Mouse (Mus musculus) embryonic facial prominence, embryonic 14.5 days (tissue): ENCODE data around the gene Serpinb6a. TPM values are rescaled to one million over a fixed set of nuclear protein-coding genes. Genes with fewer than 3 reads are reported as not detected.

Experiments
- ATAC-seq: fragments of 200-750 bp; cut with Nextera tagmentation; 2 replicates; pipeline ENCODE4 v1.8.0; 2017; ENCODE audit warnings: low read depth, moderate number of reproducible peaks, moderate TSS enrichment
- DNase-seq: peaks from one replicate; pipeline ENCODE4 v3.0.0-alpha.2; 2015; ENCODE audit warnings: low spot score
- H3K27ac ChIP-seq: fragments of 300-500 bp; sonication (generic); replicated peaks from 2 replicates; pipeline ENCODE4 v1.5.1; 2014; ENCODE audit warnings: low read depth, mild to moderate bottlenecking, low read length, moderate library complexity
- H3K27me3 ChIP-seq: fragments of 300-500 bp; sonication (generic); replicated peaks from 2 replicates; pipeline ENCODE4 v1.6.1; 2014; ENCODE audit warnings: low read length; ENCODE audit not compliant: control insufficient read depth, insufficient read depth
- H3K36me3 ChIP-seq: fragments of 300-500 bp; sonication (generic); 2 replicates; pipeline ENCODE4 v1.6.1; 2014; ENCODE audit warnings: low read length, mixed read lengths; ENCODE audit not compliant: control insufficient read depth, insufficient read depth
- H3K4me1 ChIP-seq: fragments of 300-500 bp; sonication (generic); 2 replicates; pipeline ENCODE4 v1.6.1; 2014; ENCODE audit warnings: antibody characterized with exemption, low read length; ENCODE audit not compliant: control insufficient read depth, insufficient read depth
- H3K4me2 ChIP-seq: fragments of 300-500 bp; sonication (generic); 2 replicates; pipeline ENCODE4 v1.6.1; 2014; ENCODE audit warnings: low read depth, mild to moderate bottlenecking, low read length, moderate library complexity, mixed read lengths
- H3K4me3 ChIP-seq: fragments of 300-500 bp; sonication (generic); 2 replicates; pipeline ENCODE4 v1.5.1; 2014; ENCODE audit warnings: low read depth, mild to moderate bottlenecking, low read length
- H3K9ac ChIP-seq: fragments of 300-500 bp; sonication (generic); 2 replicates; pipeline ENCODE4 v1.6.1; 2014; ENCODE audit warnings: low read depth, mild to moderate bottlenecking, low read length, moderate library complexity, mixed read lengths
- H3K9me3 ChIP-seq: fragments of 300-500 bp; sonication (generic); 2 replicates; pipeline ENCODE4 v1.6.1; 2016; ENCODE audit warnings: low read length; ENCODE audit not compliant: control insufficient read depth
- WGBS: fragments of 180-500 bp; shearing (Covaris S2); extraction: QIAGEN DNeasy Blood & Tissue Kit; methylation state at CpG from one replicate; pipeline ENCODE4 v1.1.7; 2014; 5-methylcytosine and 5-hydroxymethylcytosine counted together
- polyA plus RNA-seq: library from polyadenylated mRNA; unstranded; fragments of >200 nt; fragmentation: Nextera tagmentation; extraction: Ambion mirVana; gene quantifications from 2 replicates; pipeline ENCODE4 v1.2.1, GENCODE M21; 2014

Serpinb6a gene
- polyA plus RNA-seq, 1 experiment from 2014 or later: 86.4 TPM

DNA sequence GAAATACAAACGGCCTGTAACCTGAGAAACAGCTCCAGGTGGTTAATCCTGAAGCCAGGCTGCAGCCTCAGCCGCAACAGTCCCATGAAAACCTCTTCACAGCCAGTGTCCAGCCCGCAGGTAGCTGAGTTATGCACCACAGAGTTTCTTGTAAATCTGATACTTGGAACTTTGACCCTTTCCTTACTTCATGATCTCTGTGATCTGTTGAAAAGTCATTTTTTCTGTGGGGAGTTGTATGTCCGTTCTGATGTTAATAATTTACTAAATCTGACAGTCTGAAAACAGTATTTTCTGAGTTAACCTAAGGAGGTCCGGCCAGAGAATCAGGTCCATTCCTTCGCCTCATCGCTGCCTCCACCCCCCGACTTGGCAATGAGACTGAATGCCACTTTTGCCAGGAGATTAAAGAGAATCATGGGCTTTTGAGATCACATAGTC is 36.3 kb upstream of the Serpinb6a start:
- Histone ChIP-seq H3K4me1 (peaks cover 11% of the 10 kb centered on the region; the same call in 1 of the 2 replicates), H3K4me3 (peak overlapping the region; percentile 77; the same call in 1 of the 2 replicates), H3K9ac (peak overlapping the region; percentile 94; the same call in 1 of the 2 replicates), H3K27ac (no peak overlapping the region), H3K36me3 (peaks cover 6% of the 10 kb centered on the region), H3K9me3 (no peaks in the 10 kb centered on the region), H3K27me3 (no peaks in the 10 kb centered on the region), H3K4me2 (peak overlapping the region; percentile 80)
- ATAC-seq (peak; percentile 19; the same call in 1 of the 2 replicates), DNase-seq (peak; percentile 54)
- WGBS: 32% methylated on average over 8 of the region's 8 CpGs

DNA sequence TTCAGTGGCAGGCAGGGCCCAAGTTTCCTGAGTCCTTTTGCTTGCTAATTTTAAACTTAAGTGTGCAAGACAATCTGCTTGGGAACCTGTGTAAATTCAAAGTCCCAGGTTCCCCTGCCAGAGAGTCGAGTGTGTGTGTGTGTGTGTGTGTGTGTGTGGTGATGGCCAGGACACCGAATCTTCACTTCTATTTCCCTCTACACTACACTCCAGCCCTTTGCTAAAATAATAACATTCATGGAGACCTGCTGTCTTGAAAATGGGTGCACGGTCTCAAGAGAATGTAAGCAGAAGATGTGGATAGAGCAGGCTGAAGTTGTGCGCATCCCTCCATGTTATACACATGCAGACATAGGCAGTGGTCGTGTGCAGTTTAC is 35.5 kb upstream of the Serpinb6a start:
- peak overlapping the region; percentile 80 for H3K4me2 ChIP-seq
- no peaks in the 10 kb centered on the region for H3K27me3 ChIP-seq
- H3K36me3 ChIP-seq: peaks cover 15% of the 10 kb centered on the region
- peak overlapping the region; percentile 82 for H3K27ac ChIP-seq
- DNase-seq (no peak), ATAC-seq (no peak)
- peaks cover 11% of the 10 kb centered on the region; the same call in 1 of the 2 replicates for H3K4me1 ChIP-seq
- peak overlapping the region; percentile 77 for H3K4me3 ChIP-seq
- H3K9ac ChIP-seq: peak overlapping the region; percentile 94
- 29% methylated on average over 5 of the region's 5 CpGs for WGBS
- H3K9me3 ChIP-seq: no peaks in the 10 kb centered on the region

DNA sequence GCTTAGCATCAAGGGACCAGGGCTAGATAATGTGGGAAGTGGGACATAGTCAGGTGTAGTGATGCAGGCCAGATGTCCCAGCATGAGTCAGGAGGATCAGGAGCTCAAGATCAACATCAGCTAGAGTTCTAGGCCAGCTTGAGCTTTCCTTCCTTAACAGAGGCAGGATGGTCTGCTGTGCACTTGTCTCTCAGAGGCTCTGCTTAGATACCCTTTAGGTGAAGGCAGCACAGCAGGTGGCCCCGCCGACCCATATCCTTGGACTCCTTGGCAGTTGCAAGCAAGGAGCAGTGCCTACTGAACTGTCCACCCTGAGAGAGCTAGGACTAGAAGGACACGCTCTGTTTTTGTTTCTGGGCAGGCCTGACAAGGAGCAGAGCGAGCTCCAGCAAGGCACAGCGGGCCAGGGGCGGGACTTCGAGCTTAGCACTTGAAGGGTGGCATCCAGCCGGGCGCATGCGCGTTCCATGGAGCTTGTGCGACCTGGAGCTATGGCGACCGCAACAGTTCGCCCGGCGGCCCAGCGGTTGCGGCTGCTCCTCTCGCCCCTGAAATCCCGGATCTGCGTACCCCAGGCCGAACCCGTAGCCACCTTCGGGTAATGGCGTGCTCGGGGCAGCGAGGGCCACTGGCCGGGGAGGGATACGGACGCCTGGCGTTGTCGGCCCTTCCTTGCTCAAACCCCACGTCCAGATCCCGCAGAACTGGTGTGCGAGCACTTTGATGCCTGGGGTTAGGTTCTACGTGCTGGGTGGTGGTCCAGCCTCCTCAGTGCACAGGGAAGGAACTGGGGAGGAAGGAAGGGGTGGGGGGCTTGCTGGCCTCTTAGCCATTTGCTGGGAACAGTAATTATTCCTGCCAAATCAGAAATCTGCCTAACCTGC is 34.8 kb upstream of the Serpinb6a start, which contains the start of gene Bphl:
Gene Bphl (plus strand): TSS at position 426 of the 884 bp plus-strand sequence.
- no peaks in the 10 kb centered on the region for H3K9me3 ChIP-seq
- DNase-seq (peak; percentile 98), ATAC-seq (peak; percentile 94)
- under 1% methylated on average over 37 of the region's 37 CpGs for WGBS
- peaks cover 21% of the 10 kb centered on the region for H3K36me3 ChIP-seq
- H3K9ac ChIP-seq: peak within 1 kb of the TSS; percentile 94
- H3K27me3 ChIP-seq: no peaks in the 10 kb centered on the region
- H3K4me1 ChIP-seq: peaks cover 11% of the 10 kb centered on the region; the same call in 1 of the 2 replicates
- H3K27ac ChIP-seq: peak within 1 kb of the TSS; percentile 82
- peak within 1 kb of the TSS; percentile 80 for H3K4me2 ChIP-seq
- peak within 1 kb of the TSS; percentile 77 for H3K4me3 ChIP-seq

DNA sequence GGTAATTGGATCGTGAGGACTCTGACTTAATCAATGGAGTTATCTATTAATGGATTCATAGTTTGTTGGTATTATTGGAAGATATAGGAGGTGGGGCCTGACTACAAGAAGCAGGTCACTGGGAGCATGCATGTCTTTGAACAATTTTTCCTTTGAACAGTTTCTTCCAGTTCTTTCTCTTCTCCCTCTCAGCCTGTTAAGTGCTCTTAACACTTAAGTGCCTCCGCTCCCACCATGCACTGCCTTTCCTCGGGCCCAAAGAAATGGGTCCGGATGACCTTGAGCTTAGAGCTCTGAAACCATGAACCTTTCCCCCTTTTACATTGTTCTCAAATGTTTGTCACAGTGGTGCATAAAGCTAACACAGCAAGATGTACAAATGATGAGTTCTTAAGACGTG is 34.1 kb upstream of the Serpinb6a start:
- Histone ChIP-seq H3K36me3 (peaks cover 25% of the 10 kb centered on the region), H3K27ac (peak overlapping the region; percentile 82), H3K4me2 (no peak overlapping the region), H3K9ac (no peak overlapping the region), H3K9me3 (no peaks in the 10 kb centered on the region), H3K27me3 (no peaks in the 10 kb centered on the region), H3K4me1 (peaks cover 11% of the 10 kb centered on the region; the same call in 1 of the 2 replicates), H3K4me3 (no peak overlapping the region)
- DNase-seq: no peak
- WGBS: 82% methylated on average over 5 of the region's 5 CpGs
- no peak for ATAC-seq

DNA sequence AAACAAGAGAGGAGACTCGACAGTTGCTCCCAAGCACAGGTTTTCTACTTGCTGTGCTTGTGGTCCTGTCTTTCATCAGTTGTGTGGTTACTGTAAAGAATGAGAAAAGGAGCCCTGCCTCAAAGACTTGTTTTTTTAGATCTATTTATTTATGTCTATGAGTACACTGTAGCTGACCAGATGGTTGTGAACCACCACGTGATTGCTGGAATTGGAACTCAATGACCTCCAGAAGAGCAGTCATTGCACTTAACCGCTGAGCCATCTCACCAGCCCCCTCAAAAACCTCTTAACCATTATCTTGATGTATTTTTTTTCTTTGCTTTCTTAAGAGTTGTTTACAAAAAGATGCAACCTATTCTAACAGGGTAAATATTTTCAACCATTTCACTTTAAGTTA is 32.8 kb upstream of the Serpinb6a start:
- Histone ChIP-seq H3K9ac (no peak overlapping the region), H3K4me1 (peaks cover 11% of the 10 kb centered on the region; the same call in 1 of the 2 replicates), H3K36me3 (peaks cover 28% of the 10 kb centered on the region), H3K27ac (no peak overlapping the region), H3K4me2 (no peak overlapping the region), H3K27me3 (no peaks in the 10 kb centered on the region), H3K4me3 (no peak overlapping the region), H3K9me3 (no peaks in the 10 kb centered on the region)
- DNase-seq (no peak), ATAC-seq (no peak)
- 81% methylated on average over 3 of the region's 3 CpGs for WGBS

DNA sequence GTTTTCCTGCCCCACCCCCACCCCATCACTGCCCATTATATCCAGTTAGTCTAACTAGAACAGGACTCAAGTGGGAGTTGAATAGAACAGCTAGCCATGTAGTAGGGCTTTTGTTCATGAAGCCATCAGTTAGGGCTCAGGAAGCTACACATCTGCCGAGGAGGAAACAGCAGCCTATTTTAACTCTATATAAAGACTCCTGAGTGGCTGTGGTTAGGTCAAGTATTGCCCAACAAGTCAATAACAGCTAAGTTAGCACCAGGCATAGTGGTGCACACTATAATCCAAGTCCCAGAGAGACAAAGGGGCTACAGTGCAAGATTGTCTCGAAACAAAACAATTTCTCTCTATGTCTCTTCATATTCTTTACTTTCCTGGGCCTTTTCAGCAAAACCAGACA is 29.4 kb upstream of the Serpinb6a start:
- peaks cover 54% of the 10 kb centered on the region for H3K36me3 ChIP-seq
- no peak overlapping the region for H3K9ac ChIP-seq
- ATAC-seq (no peak), DNase-seq (no peak)
- no peak overlapping the region for H3K4me2 ChIP-seq
- WGBS: 81% methylated on average over 2 of the region's 2 CpGs
- no peaks in the 10 kb centered on the region for H3K27me3 ChIP-seq
- H3K4me3 ChIP-seq: no peak overlapping the region
- no peak overlapping the region for H3K27ac ChIP-seq
- H3K9me3 ChIP-seq: no peaks in the 10 kb centered on the region
- no peaks in the 10 kb centered on the region for H3K4me1 ChIP-seq

DNA sequence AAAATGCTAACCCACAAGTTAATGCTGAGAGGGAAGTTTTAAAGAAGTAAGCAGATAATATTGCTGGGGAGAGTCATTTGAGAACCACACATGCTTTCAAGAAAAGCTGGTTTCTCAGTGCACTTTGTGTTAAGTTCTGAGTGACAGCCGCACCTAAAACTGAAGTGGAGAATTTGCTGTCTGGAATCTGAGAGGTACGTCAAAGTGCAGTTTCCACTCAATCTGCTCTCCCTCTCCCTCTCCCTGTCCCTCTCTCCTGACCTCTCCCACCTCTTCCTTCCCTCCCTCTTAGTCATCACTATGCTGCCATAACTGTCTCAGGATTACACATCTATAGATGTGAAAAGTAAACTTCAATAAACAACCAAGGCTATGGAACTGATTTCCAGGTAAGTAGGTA is 19.4 kb upstream of the Serpinb6a start:
- WGBS: 69% methylated on average over 2 of the region's 2 CpGs
- DNase-seq: no peak
- H3K4me3 ChIP-seq: no peak overlapping the region
- no peak overlapping the region for H3K9ac ChIP-seq
- no peaks in the 10 kb centered on the region for H3K4me1 ChIP-seq
- H3K27ac ChIP-seq: no peak overlapping the region
- H3K4me2 ChIP-seq: no peak overlapping the region
- H3K27me3 ChIP-seq: no peaks in the 10 kb centered on the region
- no peak for ATAC-seq
- no peaks in the 10 kb centered on the region for H3K9me3 ChIP-seq
- peaks cover 73% of the 10 kb centered on the region for H3K36me3 ChIP-seq

DNA sequence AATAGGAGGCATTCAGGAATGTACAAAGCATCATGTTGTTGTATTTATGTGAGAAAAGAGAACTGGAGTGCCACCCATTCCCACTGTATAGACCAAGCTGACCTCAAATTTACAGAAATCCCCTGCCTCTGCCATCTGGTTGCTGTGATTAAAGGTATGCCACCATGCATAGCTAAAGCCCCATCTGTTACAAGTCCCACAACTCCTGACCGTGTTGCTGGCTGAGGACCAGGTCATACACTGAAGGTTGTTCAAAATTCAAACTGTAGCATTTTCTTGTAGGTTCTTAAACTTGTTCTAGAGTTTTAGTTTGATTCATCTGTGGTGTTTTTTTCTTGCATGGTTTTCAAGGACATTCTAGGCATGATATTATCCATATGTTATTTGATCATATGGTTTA is 15.9 kb upstream of the Serpinb6a start:
- Histone ChIP-seq H3K4me2 (no peak overlapping the region), H3K9me3 (no peaks in the 10 kb centered on the region), H3K27me3 (no peaks in the 10 kb centered on the region), H3K9ac (no peak overlapping the region), H3K27ac (no peak overlapping the region), H3K36me3 (peaks cover 90% of the 10 kb centered on the region), H3K4me1 (no peaks in the 10 kb centered on the region), H3K4me3 (no peak overlapping the region)
- 77% methylated on average over 1 of the region's 1 CpGs for WGBS
- ATAC-seq: no peak
- DNase-seq: no peak
